Mouse (Mus musculus) yolk sac, embryonic 10.5 days (tissue): ENCODE results near the gene Jmjd8.

Source experiments
- DNase-seq: peaks from one replicate; pipeline ENCODE4 v3.0.0-alpha.2; 2017; ENCODE audit warnings: low spot score

Gene Jmjd8

DNA sequence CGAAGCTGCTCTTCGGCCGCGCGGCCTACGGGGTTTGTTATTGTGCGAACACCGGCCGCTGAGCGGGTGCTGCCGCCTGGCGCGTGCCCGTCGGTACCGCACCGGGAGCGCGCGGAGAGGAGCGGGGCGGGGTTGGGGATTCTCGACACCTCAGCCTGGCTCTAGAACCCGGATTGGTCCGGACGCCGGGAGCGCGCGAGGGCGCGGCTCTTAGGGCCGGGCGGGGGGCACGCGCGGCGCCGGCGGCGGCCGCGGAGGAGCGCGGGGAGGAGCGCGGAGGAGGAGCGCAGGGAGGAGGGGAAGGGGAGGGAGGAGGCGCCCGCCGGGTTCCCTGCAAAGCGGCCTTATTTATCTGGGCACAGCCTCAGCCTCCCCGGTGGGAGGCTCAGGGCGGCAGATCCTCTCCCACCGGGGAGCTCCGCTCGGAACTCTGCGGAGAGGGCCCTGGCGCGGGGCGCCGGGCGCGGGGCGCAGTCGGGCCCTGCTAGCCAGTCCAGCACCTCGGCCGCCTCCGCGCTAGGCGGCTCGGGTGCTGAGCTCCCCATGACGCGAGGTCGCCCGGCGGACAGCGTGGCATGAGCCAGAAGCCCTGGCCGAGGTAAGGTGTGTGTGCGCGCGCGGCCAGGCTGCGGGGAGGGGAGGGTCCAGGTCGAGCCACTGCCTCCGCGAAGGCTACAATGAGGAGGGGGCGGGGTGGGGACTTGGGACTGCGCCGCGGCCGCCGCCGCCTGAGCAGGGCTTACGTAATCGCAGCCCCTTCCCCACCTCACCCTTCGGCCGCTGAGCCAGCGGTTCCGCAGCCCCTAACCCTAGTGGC is 19.7 kb upstream of the Jmjd8 start, which contains the start of gene Fbxl16:
Fbxl16 (plus strand) TSS at position 297 of the 817 bp plus-strand sequence.
- peak; percentile 62 for DNase-seq

DNA sequence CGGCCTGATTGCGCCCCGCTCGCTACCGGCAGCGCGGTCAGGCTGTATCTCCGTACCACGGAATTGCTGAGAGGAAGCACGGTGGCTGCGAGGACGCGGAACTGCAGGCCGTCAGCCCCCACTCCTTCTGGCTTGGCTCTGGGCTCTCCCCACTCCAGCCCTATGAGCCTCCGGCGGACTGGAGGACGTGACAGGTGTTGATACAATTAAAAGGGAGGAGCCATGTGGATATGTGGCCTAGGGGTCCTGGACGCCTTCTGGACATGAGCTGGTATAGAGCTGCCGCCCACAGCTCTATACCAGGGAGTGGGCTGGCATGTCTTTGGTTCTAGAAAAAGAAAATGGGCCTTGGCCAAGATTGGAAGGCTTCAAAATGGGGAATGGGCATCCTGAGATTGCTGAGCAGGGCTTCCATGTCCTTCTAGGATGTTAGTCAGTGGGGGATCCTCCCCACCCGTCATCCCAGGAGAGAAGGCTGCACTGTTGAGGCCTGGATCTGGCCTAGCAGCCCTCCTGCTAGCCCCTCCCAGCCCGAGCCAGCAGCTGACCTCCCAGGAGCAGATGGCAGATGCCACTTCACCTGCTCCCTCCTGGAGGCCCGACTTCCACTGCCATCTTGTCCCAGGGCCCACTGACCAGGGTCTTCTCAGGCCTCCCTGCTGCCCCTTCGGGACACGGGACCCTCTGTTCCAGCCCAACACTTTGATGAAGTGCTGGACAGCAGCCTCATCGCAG is 18.9 kb upstream of the Jmjd8 start:
- no peak for DNase-seq

DNA sequence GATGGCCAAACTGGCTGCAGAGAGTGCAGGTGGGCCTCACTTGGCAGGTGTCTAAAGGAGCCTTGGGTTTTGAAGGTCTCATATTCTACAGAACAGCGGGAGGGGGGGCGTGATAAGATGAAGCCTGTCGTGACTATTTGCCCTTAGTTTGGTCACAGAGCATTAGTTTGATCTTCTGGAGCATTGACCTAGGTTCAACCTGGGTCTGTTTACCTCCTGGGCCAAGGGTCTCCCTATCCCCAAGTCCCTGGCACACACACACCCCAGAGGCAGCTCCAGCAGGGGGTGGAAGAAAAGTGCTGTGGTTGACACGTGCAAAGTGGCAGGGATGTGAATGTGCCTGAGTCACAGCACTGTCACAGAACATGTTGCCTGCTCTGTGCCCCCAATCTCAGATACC is 17.8 kb upstream of the Jmjd8 start:
- no peak for DNase-seq

DNA sequence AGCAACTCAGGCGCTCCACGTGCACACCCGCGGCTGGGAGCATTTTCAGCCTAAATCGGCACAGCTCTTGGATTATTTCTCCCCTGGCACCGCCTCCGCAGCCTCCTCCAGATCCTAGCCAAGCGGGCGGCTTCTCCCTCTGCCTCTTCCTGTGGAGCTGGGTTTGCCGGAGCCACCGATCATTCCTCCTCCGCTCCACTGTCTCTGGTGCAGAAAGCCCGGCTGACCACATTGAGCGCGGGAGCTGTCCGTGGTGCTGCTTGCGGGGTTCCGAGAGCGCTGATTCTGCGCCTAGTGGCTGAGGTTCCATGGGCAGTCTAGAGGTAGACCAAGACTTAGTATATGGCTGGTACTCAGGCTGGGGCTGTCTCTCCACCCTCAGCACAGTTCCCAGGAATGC is 15.2 kb upstream of the Jmjd8 start:
- peak; percentile 81 for DNase-seq

DNA sequence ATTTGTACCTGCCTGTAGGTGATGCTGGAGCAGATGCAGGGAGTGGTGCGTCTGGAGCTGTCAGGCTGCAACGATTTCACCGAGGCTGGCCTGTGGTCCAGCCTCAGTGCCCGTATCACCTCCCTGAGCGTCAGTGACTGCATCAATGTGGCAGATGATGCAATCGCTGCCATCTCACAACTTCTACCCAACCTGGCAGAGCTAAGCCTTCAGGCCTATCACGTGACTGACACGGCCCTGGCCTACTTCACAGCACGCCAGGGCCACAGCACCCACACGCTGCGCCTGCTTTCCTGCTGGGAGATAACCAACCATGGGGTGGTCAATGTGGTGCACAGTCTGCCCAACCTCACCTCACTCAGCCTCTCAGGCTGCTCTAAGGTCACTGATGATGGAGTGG is 11.0 kb upstream of the Jmjd8 start:
- DNase-seq, result no peak

DNA sequence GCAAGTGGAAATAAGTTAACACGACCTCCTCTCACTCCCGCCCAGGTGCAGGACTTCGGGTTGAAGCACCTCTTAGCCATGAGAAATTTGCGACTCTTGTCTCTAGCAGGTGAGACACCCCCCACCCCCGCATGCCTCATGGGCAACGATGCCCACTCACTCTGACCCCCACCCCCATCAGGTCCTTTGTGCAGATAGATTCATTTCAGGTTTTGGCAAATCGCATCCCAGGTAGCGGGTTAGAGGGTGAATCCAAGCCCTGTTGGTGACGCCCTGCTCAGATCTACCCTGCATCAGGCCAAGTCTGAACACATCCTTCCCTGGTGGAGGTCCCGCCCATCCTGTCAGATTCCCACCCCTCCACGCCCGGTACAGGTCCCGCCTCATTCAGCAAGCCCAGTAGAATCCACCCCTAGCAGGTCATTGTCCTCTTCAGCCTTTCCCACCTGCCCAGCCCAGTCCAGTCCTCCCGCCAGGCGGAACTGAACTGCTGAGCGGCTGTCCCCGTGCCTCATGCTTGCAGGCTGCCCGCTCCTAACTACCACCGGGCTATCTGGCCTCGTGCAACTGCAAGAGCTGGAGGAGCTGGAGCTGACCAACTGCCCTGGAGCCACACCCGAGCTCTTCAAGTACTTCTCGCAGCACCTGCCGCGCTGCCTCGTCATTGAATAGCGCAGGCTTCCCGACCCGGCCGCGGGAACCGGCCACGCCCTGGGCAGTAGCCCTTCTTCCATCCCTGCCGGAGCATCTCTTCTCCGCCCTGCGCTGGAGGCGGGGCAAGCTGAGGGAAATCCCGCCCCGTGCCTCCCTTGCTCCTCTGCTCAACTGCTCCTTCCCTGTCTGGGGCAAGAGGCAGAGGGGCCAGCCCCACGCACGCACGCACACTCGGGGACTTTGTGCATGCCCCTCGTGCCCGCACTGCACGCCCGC is 9.6 kb upstream of the Jmjd8 start:
- peak; percentile 26 for DNase-seq

DNA sequence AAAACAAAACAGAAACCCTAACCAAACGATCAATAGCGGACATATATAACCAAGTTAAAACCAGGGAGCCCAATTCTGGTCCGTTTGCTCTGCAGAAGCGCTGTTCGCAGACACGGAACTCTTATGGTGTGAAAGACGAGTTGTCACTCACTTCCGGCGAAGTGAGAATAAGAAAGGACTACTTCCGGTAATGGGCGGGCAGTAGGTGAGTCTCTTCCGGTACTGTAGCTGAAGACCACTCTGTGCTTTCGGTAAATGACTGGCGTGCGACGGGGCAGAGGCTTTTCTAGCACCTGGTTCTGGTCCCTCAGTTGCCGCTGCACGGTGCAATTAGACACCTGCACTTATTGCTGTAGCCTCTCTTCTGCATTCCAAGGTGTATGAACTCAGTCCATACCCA is 5.2 kb upstream of the Jmjd8 start, which contains the start of gene Wdr24:
Wdr24 (plus strand) TSS at position 176 of the 400 bp plus-strand sequence.
- DNase-seq, result peak; percentile 82

DNA sequence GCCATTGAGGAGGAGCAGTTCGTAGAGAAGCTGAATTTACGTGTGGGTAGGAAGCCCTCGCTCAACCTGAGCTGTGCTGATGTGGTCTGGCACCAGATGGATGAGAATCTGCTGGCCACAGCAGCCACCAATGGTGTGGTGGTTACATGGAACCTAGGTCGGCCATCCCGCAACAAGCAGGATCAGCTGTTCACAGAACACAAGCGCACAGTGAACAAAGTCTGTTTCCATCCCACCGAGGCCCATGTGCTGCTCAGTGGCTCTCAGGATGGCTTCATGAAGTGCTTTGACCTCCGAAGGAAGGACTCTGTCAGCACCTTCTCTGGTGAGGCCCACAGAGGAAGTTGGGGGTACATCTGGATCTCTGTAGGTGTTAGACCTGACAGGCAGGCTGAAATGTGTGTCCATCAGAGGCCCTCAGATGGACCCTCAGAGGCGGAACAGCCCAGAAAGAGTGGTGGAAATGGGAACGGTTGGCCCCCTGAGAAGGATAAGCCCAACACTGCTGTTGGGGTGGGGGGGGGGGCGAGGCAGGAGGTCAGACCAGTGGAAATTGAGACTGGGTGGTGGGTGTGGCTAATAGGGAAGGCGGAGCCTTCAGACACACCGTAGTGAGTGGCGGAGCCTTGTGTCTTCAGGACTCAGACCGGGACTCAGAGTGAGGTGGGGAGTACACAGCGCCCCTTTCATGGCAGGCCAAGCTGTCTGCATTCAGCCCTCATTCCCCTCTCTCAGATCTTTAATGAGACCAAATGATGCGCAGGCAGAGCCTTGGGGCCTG is 4.1 kb upstream of the Jmjd8 start:
- no peak for DNase-seq

DNA sequence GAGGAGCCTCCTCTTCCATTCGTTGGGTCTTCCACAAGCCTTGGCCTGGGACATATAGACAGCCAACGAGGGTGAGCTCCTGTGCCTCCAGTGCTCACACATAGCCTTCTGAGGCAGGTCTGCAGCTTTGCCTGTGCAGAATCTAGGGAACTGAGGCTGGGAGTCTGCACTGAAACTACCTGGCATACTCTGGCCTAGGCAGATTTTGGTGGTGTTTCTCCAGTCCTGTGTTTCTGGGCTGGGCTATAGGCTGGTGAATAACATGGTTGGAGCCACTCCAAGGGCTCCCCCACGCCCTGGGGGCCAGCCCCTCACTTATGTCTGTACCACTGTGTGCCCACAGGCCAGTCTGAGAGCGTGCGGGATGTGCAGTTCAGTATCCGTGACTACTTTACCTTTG is 3.4 kb upstream of the Jmjd8 start:
- DNase-seq, result no peak

DNA sequence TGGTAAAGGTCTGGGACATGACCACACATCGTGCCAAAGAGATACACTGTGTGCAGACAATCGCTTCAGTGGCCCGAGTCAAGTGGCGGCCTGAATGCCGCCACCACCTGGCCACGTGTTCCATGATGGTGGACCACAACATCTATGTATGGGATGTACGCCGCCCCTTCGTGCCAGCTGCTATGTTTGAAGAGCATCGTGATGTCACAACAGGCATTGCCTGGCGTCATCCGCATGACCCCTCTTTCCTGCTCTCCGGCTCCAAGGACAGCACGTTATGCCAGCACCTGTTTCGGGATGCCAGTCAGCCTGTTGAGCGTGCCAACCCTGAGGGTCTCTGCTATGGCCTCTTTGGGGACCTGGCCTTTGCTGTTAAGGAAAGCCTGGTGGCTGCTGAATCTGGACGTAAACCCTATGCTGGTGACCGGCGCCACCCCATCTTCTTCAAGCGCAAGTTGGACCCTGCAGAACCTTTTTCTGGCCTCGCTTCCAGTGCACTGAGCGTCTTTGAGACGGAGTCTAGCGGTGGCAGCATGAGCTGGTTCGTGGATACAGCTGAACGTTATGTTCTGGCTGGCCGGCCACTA is 2.6 kb upstream of the Jmjd8 start:
- no peak for DNase-seq

DNA sequence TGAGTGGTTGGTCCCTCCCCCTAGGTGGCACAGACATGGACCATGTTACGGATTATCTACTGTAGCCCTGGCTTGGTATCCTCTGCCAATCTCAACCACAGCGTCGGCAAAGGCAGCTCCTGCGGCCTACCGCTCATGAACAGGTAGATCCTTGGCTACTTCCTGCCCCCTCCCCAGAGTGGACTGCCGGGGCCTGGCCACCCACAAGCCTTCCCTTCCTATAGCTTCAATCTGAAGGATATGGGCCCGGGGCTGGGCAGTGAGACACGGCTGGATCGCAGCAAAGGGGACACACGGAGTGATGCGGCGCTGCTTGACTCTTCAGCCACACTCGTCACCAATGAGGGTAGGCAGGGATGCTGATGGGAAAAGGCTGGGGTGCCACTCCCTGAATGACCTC is 1.7 kb upstream of the Jmjd8 start:
- no peak for DNase-seq

DNA sequence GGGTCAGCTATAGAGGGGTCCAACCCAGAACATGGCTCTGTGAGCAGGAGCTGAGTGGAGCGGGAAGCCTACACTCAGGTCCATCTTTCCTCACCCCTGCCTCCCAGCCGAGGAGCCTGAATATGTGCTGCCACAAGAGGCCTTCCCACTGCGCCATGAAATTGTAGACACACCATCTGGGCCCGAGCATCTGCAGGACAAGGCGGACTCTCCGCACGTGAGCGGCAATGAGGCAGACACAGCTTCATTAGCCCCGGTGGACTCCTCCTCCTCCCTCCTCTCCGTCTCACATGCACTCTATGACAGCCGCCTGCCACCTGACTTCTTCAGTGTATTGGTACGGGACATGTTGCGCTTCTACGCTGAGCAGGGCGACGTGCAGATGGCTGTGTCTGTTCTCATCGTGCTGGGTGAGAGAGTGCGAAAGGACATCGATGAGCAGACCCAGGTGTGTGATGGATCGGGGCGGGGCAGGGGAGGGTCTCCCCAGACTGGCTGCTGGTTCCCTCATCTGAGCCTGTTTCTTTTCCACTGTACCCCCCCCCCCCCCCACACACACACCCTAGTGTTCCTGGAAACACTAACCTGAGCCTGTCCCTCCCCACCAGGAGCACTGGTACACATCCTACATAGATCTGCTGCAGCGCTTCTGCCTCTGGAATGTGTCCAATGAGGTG is 983 bp upstream of the Jmjd8 start:
- no peak for DNase-seq

DNA sequence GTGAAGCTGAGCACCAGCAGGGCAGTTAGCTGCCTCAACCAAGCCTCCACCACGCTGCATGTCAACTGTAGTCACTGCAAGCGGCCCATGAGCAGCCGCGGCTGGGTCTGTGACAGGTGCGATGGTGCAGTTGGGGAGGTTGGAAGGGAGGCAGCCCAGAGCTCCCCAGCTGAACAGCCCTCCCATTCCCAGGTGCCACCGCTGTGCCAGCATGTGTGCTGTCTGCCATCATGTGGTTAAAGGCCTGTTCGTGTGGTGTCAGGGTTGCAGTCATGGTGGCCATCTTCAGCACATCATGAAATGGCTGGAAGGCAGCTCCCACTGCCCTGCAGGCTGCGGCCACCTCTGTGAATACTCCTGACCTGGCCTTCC is 458 bp upstream of the Jmjd8 start:
- no peak for DNase-seq

DNA sequence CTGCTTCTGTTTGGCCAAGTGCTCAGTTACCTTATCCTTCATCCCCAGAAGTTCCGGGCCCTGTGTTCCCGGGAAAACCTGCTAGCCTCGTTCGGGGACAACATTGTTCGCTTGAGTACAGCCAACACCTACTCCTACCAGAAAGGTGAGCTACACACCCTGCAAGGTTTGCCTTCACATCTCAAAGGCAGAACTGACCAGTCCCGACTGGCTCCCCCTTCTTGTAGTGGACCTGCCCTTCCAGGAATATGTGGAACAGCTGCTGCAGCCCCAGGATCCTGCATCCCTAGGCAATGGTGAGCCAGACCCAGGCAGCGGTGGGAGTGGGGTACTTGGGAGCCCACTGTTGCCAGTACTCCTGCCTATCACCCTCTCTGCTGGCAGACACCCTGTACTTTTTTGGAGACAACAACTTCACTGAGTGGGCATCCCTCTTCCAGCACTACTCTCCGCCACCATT is 921 bp downstream of the Jmjd8 start:
- no peak for DNase-seq

DNA sequence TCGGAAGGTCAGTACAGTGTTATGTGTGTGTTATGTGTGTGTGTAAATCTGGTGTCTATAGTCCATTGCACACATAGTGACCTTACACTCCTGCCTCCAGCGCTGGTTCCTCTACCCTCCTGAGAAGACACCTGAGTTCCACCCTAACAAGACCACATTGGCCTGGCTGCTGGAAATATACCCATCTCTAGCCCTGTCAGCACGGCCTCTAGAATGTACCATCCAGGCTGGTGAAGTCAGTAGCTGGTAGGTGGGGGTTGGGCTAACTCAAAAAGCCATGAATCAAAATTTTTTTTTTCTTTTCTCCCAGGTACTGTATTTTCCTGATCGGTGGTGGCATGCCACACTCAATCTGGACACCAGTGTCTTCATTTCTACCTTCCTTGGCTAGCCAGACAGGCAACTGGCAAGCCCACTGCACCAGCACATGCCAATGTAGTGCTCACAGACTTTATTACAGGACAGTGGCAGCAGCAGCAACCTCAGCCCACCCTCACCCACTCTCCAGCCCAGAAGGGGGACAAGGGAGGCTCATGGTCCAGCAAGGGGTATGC is 1.6 kb downstream of the Jmjd8 start:
- DNase-seq, result no peak

DNA sequence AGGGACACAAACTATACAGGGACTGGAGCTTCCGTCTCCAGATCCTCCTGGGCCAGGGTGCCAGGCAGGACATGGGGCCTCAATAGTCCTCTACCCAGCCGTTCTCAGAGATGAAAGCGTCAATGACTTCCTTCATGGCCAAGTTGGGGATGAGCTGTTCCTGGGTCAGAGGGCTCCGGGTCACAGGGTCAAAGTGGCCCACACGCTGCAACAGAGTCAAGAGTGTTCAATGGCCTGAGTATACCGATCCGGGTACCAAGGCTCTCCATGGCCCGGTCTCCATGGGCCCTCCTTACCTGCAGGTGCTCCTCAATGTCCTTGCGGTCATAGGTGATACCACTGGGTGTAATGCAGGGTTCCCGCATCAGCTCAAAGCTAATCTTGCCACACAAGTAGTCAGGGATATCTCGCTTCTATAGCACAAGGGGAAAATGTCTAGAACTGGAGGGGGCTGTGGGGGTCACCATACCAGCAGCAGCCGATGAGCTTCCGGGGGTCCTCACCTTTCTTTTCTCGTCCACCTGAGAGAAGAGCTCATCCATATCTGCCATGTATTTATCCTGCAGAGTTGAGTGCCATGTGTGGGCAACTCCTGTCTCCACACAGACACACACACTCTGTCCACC is 2.3 kb downstream of the Jmjd8 start:
- DNase-seq, result no peak

DNA sequence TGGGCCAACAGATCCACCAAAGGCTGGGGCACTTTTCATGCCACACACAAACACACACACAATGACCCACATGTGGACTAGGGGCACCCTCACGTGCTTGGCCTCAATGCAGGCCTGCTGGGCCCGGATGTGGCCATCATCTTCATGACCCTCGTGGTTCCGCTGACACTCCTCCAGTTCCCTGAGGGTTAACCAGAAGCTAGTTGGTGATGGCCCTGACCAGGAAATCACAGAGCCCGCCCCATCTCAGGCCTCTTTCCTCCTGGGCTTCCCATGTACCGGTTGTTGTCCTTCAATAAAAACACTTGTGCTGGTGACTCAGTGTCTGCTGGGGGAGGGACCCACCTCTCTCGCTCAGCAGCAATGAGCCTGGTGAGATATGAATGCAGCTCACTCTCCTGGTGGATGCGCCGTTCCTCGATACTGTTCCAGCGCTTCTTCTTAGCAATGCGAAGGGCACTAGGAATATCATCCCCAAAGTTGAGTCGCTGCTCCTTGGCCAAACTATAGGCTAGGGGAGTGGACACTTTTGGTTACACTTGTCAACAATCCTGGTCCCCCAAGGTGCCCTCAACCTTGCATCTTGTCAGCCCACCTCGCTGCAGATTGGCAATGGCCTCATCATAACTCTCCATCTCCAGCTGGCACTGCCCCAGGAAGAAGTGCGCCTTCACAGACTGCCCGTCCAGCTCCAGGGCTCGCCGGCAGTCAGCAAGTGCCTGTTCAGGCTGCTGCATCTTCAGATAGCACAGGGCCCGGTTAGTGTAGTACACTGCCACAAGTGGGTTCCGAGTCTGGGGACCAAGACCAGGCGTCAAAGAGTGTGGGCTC is 3.0 kb downstream of the Jmjd8 start:
- DNase-seq, result no peak

DNA sequence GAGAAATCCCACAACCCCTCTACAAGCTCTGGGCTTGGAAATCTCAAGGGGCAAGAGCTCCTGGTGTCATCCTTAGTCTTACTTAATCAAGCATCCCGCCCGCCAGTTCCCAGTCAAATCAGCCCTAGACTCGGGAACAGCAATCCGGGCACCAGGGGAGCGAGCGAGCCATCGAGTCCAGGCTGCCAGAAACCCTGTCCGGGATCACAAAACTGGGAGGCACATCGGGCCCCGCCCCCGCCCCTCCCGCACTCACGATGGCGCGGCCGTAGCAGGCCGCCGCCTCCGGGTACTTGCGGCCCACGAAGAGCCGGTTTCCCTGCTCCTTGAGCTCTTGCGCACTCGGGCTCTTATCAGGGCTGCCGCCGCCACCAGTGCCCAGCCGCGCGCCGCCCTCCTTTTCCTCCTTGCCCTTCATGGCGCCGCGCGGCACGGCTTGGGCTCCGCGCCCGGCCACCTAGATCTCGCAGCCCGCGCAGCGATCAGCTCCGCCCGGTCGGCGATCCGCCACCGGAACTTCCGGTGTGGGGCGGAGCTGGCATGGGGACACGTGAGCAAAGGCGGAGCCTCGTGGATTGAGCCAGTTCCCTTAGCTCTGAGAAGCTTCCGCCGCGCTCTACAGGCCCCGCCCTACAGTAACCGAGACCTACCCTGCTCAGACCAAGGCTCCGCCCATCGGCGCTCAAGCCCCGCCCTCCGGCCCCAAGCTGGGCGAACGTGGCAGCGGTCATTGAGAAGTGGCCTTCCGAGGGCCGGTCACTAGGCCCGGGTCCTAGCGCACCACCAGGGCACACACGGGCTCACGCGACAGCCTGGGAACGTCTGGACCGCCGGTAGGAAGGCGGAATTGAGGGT is 4.0 kb downstream of the Jmjd8 start:
- peak; percentile 100 for DNase-seq
